Mouse (Mus musculus) heart, adult 2 months (tissue): ENCODE measurements around the gene Prkch. TPM values are rescaled to one million over a fixed set of nuclear protein-coding genes. Genes with fewer than 3 reads are reported as not detected.

ENCODE experiments used
- DNase-seq, 2 experiments: peaks; one replicate each; pipeline ENCODE4 v3.0.0; 2021
- H3K27ac ChIP-seq: fragments of 200-600 bp; 2 replicates; pipeline ENCODE4 v1.8.1; 2022
- H3K27me3 ChIP-seq: fragments of 200-500 bp; 2 replicates; pipeline ENCODE4 v1.6.1; 2012; ENCODE audit warnings: mild to moderate bottlenecking, low read length, inconsistent platforms, mixed read lengths; ENCODE audit not compliant: control insufficient read depth, insufficient read depth
- H3K36me3 ChIP-seq: fragments of 200-500 bp; 2 replicates; pipeline ENCODE4 v1.6.1; 2012; ENCODE audit warnings: low read length, inconsistent platforms; ENCODE audit not compliant: control insufficient read depth, insufficient read depth
- H3K4me1 ChIP-seq: fragments of 200-500 bp; 2 replicates; pipeline ENCODE4 v1.6.1; 2011; ENCODE audit warnings: low read length; ENCODE audit not compliant: control insufficient read depth, insufficient read depth
- H3K4me3 ChIP-seq: fragments of 200-600 bp; 2 replicates; pipeline ENCODE4 v1.8.1; 2022
- H3K79me2 ChIP-seq: fragments of 200-500 bp; replicated peaks from 2 replicates; pipeline ENCODE4 v1.6.1; 2012; ENCODE audit warnings: mild to moderate bottlenecking, inconsistent platforms, low read length, moderate library complexity, mixed read lengths; ENCODE audit not compliant: control insufficient read depth, insufficient read depth
- H3K9ac ChIP-seq: fragments of 200-500 bp; 2 replicates; pipeline ENCODE4 v1.6.1; 2012; ENCODE audit warnings: low read depth, mild to moderate bottlenecking, control low read depth, inconsistent platforms, low read length, mixed read lengths
- CTCF ChIP-seq: fragments of 200-600 bp; IDR thresholded peaks from 2 replicates; pipeline ENCODE4 v1.8.1; 2022; ENCODE audit warnings: antibody characterized with exemption, mild to moderate bottlenecking, moderate library complexity
- EP300 ChIP-seq: fragments of 200-500 bp; IDR thresholded peaks from 2 replicates; pipeline ENCODE4 v1.6.1; 2011; ENCODE audit warnings: low read depth, low read length, control low read depth; ENCODE audit not compliant: insufficient read depth
- POLR2A ChIP-seq: fragments of 200-500 bp; IDR thresholded peaks from 2 replicates; pipeline ENCODE4 v1.6.1; 2011; ENCODE audit warnings: mild to moderate bottlenecking, low read depth, low read length, control low read depth; ENCODE audit not compliant: insufficient read depth
- WGBS: fragments of 180-500 bp; shearing (Covaris S2); methylation state at CpG from one replicate; pipeline ENCODE4 v1.1.7; 2018; 5-methylcytosine and 5-hydroxymethylcytosine counted together
- intact Hi-C: fragments of 180-260 bp; cut with DNase I; formaldehyde crosslinking; loops from one replicate; pipeline ENCODE4 v1.15.1; 2025
- polyA plus RNA-seq: library from polyadenylated mRNA; depleted of rRNA; stranded (reverse); fragments of >200 nt; gene quantifications from 2 replicates; pipeline ENCODE4 v1.2.3, GENCODE M21; 2012
- total RNA-seq, 2 experiments: library from RNA; stranded (reverse); gene quantifications; 2 replicates each; pipeline ENCODE4 v1.2.3; 2021

The Prkch gene
- total and polyA plus RNA-seq, 3 experiments: 9.7 to 17.5 (median 16.6) TPM

DNA sequence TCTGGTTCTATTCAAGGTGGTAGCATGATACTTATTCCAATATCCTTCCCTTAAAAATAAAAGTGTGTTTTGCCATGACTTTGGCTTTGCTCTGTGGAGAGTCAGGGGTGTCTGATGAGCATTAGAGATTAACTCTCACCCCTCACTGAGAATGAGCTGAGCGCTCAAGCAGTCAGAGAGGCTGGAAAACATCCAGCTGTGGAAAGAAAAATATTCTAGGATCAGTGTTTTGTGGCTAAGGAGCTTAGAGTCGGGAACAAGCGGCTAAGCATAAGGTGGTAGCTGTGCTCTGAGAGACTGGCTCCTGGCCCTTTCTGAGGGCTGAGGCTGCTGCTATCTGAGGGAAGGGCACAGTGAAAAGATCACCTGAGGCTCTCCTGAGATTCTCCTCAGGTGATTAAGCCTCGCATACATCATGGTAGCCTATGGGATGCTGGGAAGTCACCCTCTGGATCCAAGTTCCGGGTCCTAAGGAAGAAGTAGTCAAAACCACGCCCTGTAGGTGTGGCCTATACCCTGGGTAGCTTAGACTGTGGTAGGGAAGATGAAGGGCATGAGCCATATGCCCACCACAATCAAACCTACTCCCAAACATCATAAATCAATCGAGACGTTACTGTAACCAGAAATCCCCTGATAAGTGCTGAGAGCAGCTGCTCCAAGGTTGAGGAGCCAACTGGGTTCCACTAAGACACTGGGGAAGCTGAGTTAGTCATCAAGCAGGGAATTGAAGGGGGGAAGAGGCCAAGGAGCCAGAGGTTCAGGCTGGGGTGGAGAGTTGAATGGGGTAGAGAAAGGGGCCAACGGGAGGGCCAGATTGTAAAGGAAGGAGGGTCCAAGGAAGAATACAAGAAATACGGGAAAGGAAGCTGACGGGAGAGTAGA, 228.7 kb downstream of the Prkch start:
- TF ChIP-seq CTCF: no peak
- no peak for TF ChIP-seq EP300
- TF ChIP-seq POLR2A: no peak
- WGBS: 68% methylated on average over 11 of the region's 11 CpGs
- no peak for DNase-seq
- Histone ChIP-seq H3K4me1 (peaks cover 15% of the 10 kb centered on the region), H3K36me3 (peaks cover 12% of the 10 kb centered on the region), H3K27ac (peak overlapping the region; percentile 24), H3K79me2 (no peaks in the 10 kb centered on the region), H3K4me3 (no peak overlapping the region), H3K9ac (no peak overlapping the region), H3K27me3 (no peaks in the 10 kb centered on the region)
- intact Hi-C loops: no loop called here

DNA sequence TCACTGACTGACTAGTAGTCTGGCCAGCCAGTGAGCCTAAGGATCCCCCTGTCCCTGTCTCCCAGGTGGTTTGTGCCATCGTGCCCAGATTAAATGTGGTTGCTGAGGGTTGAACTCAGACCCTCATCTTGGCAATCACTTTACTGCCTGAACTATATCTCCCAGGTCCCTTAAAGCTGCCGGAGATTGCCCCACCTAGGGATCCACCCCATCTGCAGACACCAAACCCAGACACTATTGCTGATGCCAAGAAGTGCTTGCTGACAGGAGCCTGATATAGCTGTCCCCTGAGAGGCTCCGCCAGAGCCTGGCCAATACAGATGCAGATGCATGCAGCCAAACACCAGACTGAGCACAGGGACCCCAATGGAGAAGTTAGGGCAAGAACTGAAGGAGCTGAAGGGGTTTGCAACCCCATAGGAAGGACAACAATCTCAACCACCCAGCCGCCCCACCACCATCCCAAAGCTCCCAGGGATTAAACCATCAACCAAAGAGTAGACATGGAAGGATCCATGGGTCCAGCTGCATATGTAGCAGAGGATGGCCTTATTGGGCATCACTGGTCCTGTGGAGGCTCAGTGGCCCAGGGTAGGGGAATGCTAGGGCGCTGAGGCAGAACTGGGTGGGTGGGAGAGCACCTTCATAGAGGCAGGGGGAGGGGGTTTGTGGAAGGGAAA, 229.6 kb downstream of the Prkch start:
- Histone ChIP-seq H3K27me3 (no peaks in the 10 kb centered on the region), H3K79me2 (no peaks in the 10 kb centered on the region), H3K36me3 (peaks cover 12% of the 10 kb centered on the region), H3K27ac (no peak overlapping the region), H3K4me3 (no peak overlapping the region), H3K9ac (no peak overlapping the region), H3K4me1 (peaks cover 15% of the 10 kb centered on the region)
- WGBS: 75% methylated on average over 5 of the region's 5 CpGs
- DNase-seq: no peak
- no peak for TF ChIP-seq POLR2A
- no peak for TF ChIP-seq EP300
- no peak for TF ChIP-seq CTCF
- intact Hi-C loops: no loop called here

- H3K79me2 ChIP-seq: no peaks in the 10 kb centered on the region
- peaks cover 11% of the 10 kb centered on the region for H3K36me3 ChIP-seq
- no peak overlapping the region for H3K9ac ChIP-seq
- no peak for DNase-seq
- no peak overlapping the region for H3K27ac ChIP-seq
- no peak overlapping the region for H3K4me3 ChIP-seq
- H3K4me1 ChIP-seq: peaks cover 13% of the 10 kb centered on the region
- no peak for TF ChIP-seq EP300
- TF ChIP-seq POLR2A: no peak
- TF ChIP-seq CTCF: no peak
- intact Hi-C loops: no loop called here
- WGBS: 85% methylated on average over 2 of the region's 2 CpGs
- no peaks in the 10 kb centered on the region for H3K27me3 ChIP-seq
Observed at GRCm38 (mm10) chr12:73814897-73815296, 230.3 kb downstream of the Prkch start.

- no peak overlapping the region for H3K4me3 ChIP-seq
- H3K27me3 ChIP-seq: no peaks in the 10 kb centered on the region
- TF ChIP-seq EP300 (no peak), POLR2A (no peak), CTCF (no peak)
- WGBS: 89% methylated on average over 4 of the region's 4 CpGs
- no peak for DNase-seq
- H3K36me3 ChIP-seq: peaks cover 7% of the 10 kb centered on the region; the same call in 1 of the 2 replicates
- H3K9ac ChIP-seq: no peak overlapping the region
- H3K27ac ChIP-seq: no peak overlapping the region
- intact Hi-C loops: no loop called here
- no peaks in the 10 kb centered on the region for H3K79me2 ChIP-seq
- H3K4me1 ChIP-seq: peaks cover 11% of the 10 kb centered on the region
Observed at GRCm38 (mm10) chr12:73815463-73815862, 230.9 kb downstream of the Prkch start.

- peaks cover 3% of the 10 kb centered on the region; the same call in 1 of the 2 replicates for H3K36me3 ChIP-seq
- intact Hi-C loops: no loop called here
Observed at GRCm38 (mm10) chr12:73815892-73816291, 231.3 kb downstream of the Prkch start.

More at GRCm38 (mm10) chr12:73815892-73816291, 231.3 kb downstream of the Prkch start:
- no peak for DNase-seq
- TF ChIP-seq EP300: no peak
- no peak for TF ChIP-seq CTCF
- TF ChIP-seq POLR2A: no peak
- Histone ChIP-seq H3K27ac (no peak overlapping the region), H3K4me1 (peaks cover 11% of the 10 kb centered on the region), H3K27me3 (no peaks in the 10 kb centered on the region), H3K79me2 (no peaks in the 10 kb centered on the region), H3K9ac (no peak overlapping the region), H3K4me3 (no peak overlapping the region)
- WGBS: 71% methylated on average over 2 of the region's 2 CpGs
